Comparison of ENCODE assay signal across 19 mouse cellular contexts in the genomic region with DNA sequence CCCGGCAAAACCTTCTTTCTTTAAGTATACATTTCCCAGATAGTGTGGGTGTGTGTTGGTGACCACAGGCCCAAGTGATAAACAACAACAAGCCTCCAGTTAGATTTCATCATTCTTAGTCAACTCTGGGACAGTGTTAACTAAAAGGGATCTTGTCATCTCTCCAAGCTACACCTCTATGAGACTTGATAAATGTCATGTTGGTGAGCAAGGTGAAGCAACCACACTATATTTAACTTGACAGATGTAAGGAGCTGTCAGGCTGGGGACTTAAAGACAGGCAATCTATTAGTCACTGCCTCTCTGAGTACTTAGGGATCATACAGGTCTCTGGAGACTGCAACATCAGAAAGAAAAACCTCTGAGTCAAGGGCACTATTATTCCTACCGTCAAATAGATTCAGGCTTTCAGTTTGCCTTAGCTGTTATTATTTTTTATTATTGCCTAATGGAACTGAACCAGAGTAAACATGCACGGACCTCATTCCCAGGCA.
DNase-seq lines count a peak whose midpoint lies in the region; ATAC-seq and TF ChIP-seq lines count a peak whose summit lies in the region.
"Had no signal": no experiment of that assay in that cellular context is flagged by ENCODE, and none has a peak within 500 bp of the region (broad histone marks: within the 10 kb centered on the region; RNA-seq: fewer than 3 reads in every experiment).

No protein-coding gene starts in this region.

- H3K4me1 ChIP-seq in forebrain, postnatal 0 days (ENCODE audit: insufficient read depth): no peaks in the 10 kb centered on the region
- H3K4me1 ChIP-seq in forebrain, embryonic 14.5 days (ENCODE audit: control insufficient read depth, insufficient read depth, low read length): no peaks in the 10 kb centered on the region
- H3K4me1 ChIP-seq: embryonic facial prominence, embryonic 10.5 days; hindbrain, embryonic 10.5 days had no signal

- TF ChIP-seq CTCF in forebrain, postnatal 0 days (IDR thresholded peaks at IDR 0.05; ENCODE audit: low read depth): no peak
- TF ChIP-seq CTCF in C2C12 (IDR thresholded peaks at IDR 0.05; ENCODE audit: control insufficient read depth, insufficient read depth, insufficient read length): no peak
- TF ChIP-seq CTCF in brain, embryonic 14.5 days (IDR thresholded peaks at IDR 0.05; ENCODE audit: borderline replicate concordance, extremely low read depth, insufficient read depth, insufficient read length): no peak

- 86% methylated on average over 3 of the region's 3 CpGs for WGBS in forebrain, postnatal 0 days
- 91% methylated on average over 3 of the region's 3 CpGs for WGBS in forebrain, embryonic 14.5 days

- no peak for DNase-seq in forebrain, postnatal 0 days
- no peak for DNase-seq in forebrain, embryonic 14.5 days (ENCODE audit: low spot score)
- DNase-seq in brain, embryonic 14.5 days (ENCODE audit: low read depth): peak; percentile 27
- no peak for DNase-seq in Muller cell, postnatal 12 days (ENCODE audit: inconsistent ontology term)
- no peak for DNase-seq in urinary bladder, postnatal 10 days (ENCODE audit: low spot score)
- no peak for DNase-seq in left cerebral cortex, adult 18-20 months (ENCODE audit: low spot score in 2 of 2)
- DNase-seq: adrenal gland, postnatal 14 days; cerebellum, adult 2 months; cerebellum, postnatal 10 days; gastrocnemius, postnatal 36 days; heart, adult 11 months; heart, postnatal 10 days; kidney, adult 2 months had no signal

- H3K36me3 ChIP-seq in forebrain, postnatal 0 days (ENCODE audit: insufficient read depth): no peaks in the 10 kb centered on the region
- no peaks in the 10 kb centered on the region for H3K36me3 ChIP-seq in forebrain, embryonic 14.5 days (ENCODE audit: control insufficient read depth, insufficient read depth, low read length)
- no peaks in the 10 kb centered on the region for H3K36me3 ChIP-seq in C2C12 (ENCODE audit: control insufficient read depth, insufficient read depth)
- H3K36me3 ChIP-seq: embryonic facial prominence, embryonic 10.5 days; hindbrain, embryonic 10.5 days had no signal

- H3K9ac ChIP-seq in forebrain, postnatal 0 days: no peak overlapping the region
- no peak overlapping the region for H3K9ac ChIP-seq in forebrain, embryonic 14.5 days (ENCODE audit: low read length)
- H3K9ac ChIP-seq: hindbrain, embryonic 14.5 days had no signal

- no peak overlapping the region for H3ac ChIP-seq in C2C12 (ENCODE audit: control insufficient read depth, insufficient read length, low read depth)

- H3K9me3 ChIP-seq in forebrain, postnatal 0 days (ENCODE audit: low read length): no peaks in the 10 kb centered on the region
- H3K9me3 ChIP-seq in forebrain, embryonic 14.5 days (replicated peaks; ENCODE audit: control insufficient read depth, low read length): no peaks in the 10 kb centered on the region
- H3K9me3 ChIP-seq: embryonic facial prominence, embryonic 10.5 days; hindbrain, embryonic 10.5 days had no signal

- H3K27me3 ChIP-seq in forebrain, postnatal 0 days (ENCODE audit: insufficient read depth, low read length): no peaks in the 10 kb centered on the region
- no peaks in the 10 kb centered on the region for H3K27me3 ChIP-seq in forebrain, embryonic 14.5 days (replicated peaks; ENCODE audit: control insufficient read depth, insufficient read depth, low read length)
- no peaks in the 10 kb centered on the region for H3K27me3 ChIP-seq in C2C12 (ENCODE audit: control insufficient read depth, insufficient read depth, insufficient read length)

- ATAC-seq in forebrain, postnatal 0 days: peak; percentile 58
- no peak for ATAC-seq in forebrain, embryonic 14.5 days
- ATAC-seq: forebrain, embryonic 16.5 days; intestine, embryonic 16.5 days had no signal

- no peak for TF ChIP-seq POLR2A in brain, embryonic 14.5 days (IDR thresholded peaks at IDR 0.05; ENCODE audit: borderline replicate concordance, extremely low read depth, insufficient read depth, insufficient read length, poor library complexity, severe bottlenecking)

- H3K4me3 ChIP-seq in forebrain, postnatal 0 days (ENCODE audit: low read depth, low read length): no peak overlapping the region
- H3K4me3 ChIP-seq in forebrain, embryonic 14.5 days (ENCODE audit: low read depth, low read length): no peak overlapping the region
- H3K4me3 ChIP-seq in C2C12 (ENCODE audit: insufficient read depth, poor library complexity, severe bottlenecking): no peak overlapping the region
- H3K4me3 ChIP-seq: embryonic facial prominence, embryonic 10.5 days; hindbrain, embryonic 10.5 days had no signal

- no peak overlapping the region for H3K27ac ChIP-seq in forebrain, postnatal 0 days (ENCODE audit: low read depth, low read length)
- H3K27ac ChIP-seq in forebrain, embryonic 14.5 days (ENCODE audit: low read depth, low read length): no peak overlapping the region
- H3K27ac ChIP-seq: embryonic facial prominence, embryonic 10.5 days; hindbrain, embryonic 10.5 days; hindbrain, embryonic 14.5 days had no signal

- no peaks in the 10 kb centered on the region for H3K79me3 ChIP-seq in C2C12 (ENCODE audit: low read depth)

- no peaks in the 10 kb centered on the region for H3K79me2 ChIP-seq in C2C12 (ENCODE audit: control insufficient read depth, insufficient read depth)

- no peak overlapping the region for H3K4me2 ChIP-seq in forebrain, postnatal 0 days (ENCODE audit: low read depth)
- no peak overlapping the region for H3K4me2 ChIP-seq in forebrain, embryonic 14.5 days (ENCODE audit: low read length)
- H3K4me2 ChIP-seq: hindbrain, embryonic 14.5 days had no signal

TF ChIP-seq in C2C12, 6 proteins besides CTCF, POLR2A, EP300 and RAD21:
- TF ChIP-seq USF1 (IDR thresholded peaks at IDR 0.05; ENCODE audit: low read depth) (no peak), CEBPB (IDR thresholded peaks at IDR 0.05; ENCODE audit: low read depth) (peak; percentile 91), MAX (IDR thresholded peaks at IDR 0.05) (no peak), MYOD1 (IDR thresholded peaks at IDR 0.05; ENCODE audit: control insufficient read depth, insufficient read length, low read depth) (peak; percentile 35), MYOG (IDR thresholded peaks at IDR 0.05; ENCODE audit: control insufficient read depth, extremely low read depth, insufficient read length) (no peak), FOSL1 (IDR thresholded peaks at IDR 0.05; ENCODE audit: insufficient read depth, low read length, poor library complexity, severe bottlenecking) (peak; percentile 64)
